Mouse (Mus musculus): Measurements from ENCODE around the gene Otop2. TPM values are rescaled to one million over a fixed set of nuclear protein-coding genes. Genes with fewer than 3 reads are reported as not detected.

Otop2 gene
- polyA plus RNA-seq, 1 experiment = 0.11 TPM

DNA sequence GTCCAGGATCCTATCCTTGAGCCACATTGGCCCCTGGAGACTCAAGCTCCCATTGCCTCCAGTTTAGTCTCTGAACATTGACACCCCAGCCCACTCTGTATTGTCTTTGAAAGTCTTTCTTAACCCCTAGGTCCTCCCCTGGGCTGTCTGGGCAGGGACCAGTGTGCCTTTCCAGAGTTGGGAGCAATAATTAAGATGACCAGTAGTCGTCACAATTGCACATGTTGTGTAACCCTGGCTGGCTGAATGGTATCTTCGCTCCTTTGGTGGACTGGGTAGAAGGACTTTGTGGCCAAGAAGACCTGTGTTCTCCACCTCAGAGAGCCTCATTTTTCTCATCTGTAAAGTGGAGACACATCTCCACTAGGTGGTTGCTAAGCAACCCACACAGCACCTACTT is 7.3 kb downstream of the Otop2 start:
- Histone ChIP-seq H3K4me1 (peaks cover 19% of the 10 kb centered on the region), H3K27me3 (replicated peaks) (peaks cover 95% of the 10 kb centered on the region), H3K36me3 (replicated peaks; ENCODE audit: low read length) (no peaks in the 10 kb centered on the region), H3K4me3 (replicated peaks) (no peak overlapping the region), H3K9me3 (peaks cover 6% of the 10 kb centered on the region; the same call in 1 of the 2 replicates)
- no peak for TF ChIP-seq GATA1 (IDR thresholded peaks at IDR 0.05; ENCODE audit: borderline replicate concordance, low read length)
- TF ChIP-seq FLI1 (IDR thresholded peaks at IDR 0.05; ENCODE audit: low read length) = no peak

GRCm38 (mm10) chr11:115317204-115317603 is 10.2 kb downstream of the Otop2 start:
- TF ChIP-seq GATA1 (IDR thresholded peaks at IDR 0.05; ENCODE audit: borderline replicate concordance, low read length) (no peak), FLI1 (IDR thresholded peaks at IDR 0.05; ENCODE audit: low read length) (no peak)
- H3K27me3 ChIP-seq (replicated peaks) = peaks cover 97% of the 10 kb centered on the region

GRCm38 (mm10) chr11:115318245-115319027 is 11.5 kb downstream of the Otop2 start:
- peaks cover 36% of the 10 kb centered on the region for H3K4me1 ChIP-seq
- H3K4me3 ChIP-seq (replicated peaks) = no peak overlapping the region
- H3K36me3 ChIP-seq (replicated peaks; ENCODE audit: low read length) = no peaks in the 10 kb centered on the region
- H3K27me3 ChIP-seq (replicated peaks) = peaks cover 97% of the 10 kb centered on the region
- H3K9me3 ChIP-seq = peaks cover 6% of the 10 kb centered on the region; the same call in 1 of the 2 replicates
- TF ChIP-seq GATA1 (IDR thresholded peaks at IDR 0.05; ENCODE audit: borderline replicate concordance, low read length) = no peak
- no peak for TF ChIP-seq FLI1 (IDR thresholded peaks at IDR 0.05; ENCODE audit: low read length)

More at GRCm38 (mm10) chr11:115317204-115317603, 10.2 kb downstream of the Otop2 start:
- Histone ChIP-seq H3K4me3 (replicated peaks) (peak overlapping the region; percentile 35), H3K36me3 (replicated peaks; ENCODE audit: low read length) (no peaks in the 10 kb centered on the region), H3K9me3 (peaks cover 6% of the 10 kb centered on the region; the same call in 1 of the 2 replicates), H3K4me1 (peaks cover 33% of the 10 kb centered on the region)

GRCm38 (mm10) chr11:115319704-115320383 is 12.9 kb downstream of the Otop2 start:
- H3K27me3 ChIP-seq (replicated peaks) = peaks cover 100% of the 10 kb centered on the region
- peaks cover 6% of the 10 kb centered on the region; the same call in 1 of the 2 replicates for H3K9me3 ChIP-seq
- peaks cover 38% of the 10 kb centered on the region for H3K4me1 ChIP-seq
- no peaks in the 10 kb centered on the region for H3K36me3 ChIP-seq (replicated peaks; ENCODE audit: low read length)
- no peak overlapping the region for H3K4me3 ChIP-seq (replicated peaks)
- TF ChIP-seq GATA1 (IDR thresholded peaks at IDR 0.05; ENCODE audit: borderline replicate concordance, low read length) (no peak), FLI1 (IDR thresholded peaks at IDR 0.05; ENCODE audit: low read length) (no peak)

- TF ChIP-seq FLI1 (IDR thresholded peaks at IDR 0.05; ENCODE audit: low read length) (no peak), GATA1 (IDR thresholded peaks at IDR 0.05; ENCODE audit: borderline replicate concordance, low read length) (no peak)
- no peaks in the 10 kb centered on the region for H3K36me3 ChIP-seq (replicated peaks; ENCODE audit: low read length)
- H3K4me1 ChIP-seq = peaks cover 38% of the 10 kb centered on the region; the same call in 1 of the 2 replicates
- H3K27me3 ChIP-seq (replicated peaks) = peaks cover 96% of the 10 kb centered on the region
- peaks cover 6% of the 10 kb centered on the region; the same call in 1 of the 2 replicates for H3K9me3 ChIP-seq
- no peak within 1 kb of the TSS for H3K4me3 ChIP-seq (replicated peaks)
Observed at GRCm38 (mm10) chr11:115321906-115322693, 15.1 kb downstream of the Otop2 start, which contains the start of gene Ush1g. Ush1g (minus strand) TSS chr11:115322041.

DNA sequence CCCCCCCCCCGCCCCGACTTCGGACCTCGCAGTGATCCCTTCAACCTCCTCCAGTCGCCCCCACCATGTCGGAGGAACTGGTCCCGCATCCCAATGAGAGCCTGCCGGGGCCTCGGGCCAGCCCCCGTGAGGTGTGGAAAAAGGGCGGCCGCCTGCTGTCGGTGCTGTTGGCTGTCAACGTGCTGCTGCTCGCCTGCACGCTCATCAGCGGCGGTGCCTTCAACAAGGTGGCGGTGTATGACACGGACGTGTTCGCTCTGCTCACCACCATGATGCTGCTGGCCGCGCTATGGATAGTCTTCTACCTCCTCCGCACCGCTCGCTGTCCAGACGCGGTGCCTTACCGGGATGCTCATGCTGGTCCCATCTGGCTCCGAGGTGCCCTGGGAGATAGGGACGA is 16.4 kb downstream of the Otop2 start:
- Histone ChIP-seq H3K36me3 (replicated peaks; ENCODE audit: low read length) (no peaks in the 10 kb centered on the region), H3K4me1 (peaks cover 33% of the 10 kb centered on the region; the same call in 1 of the 2 replicates), H3K27me3 (replicated peaks) (peaks cover 96% of the 10 kb centered on the region), H3K4me3 (replicated peaks) (peak overlapping the region; percentile 44), H3K9me3 (peaks cover 5% of the 10 kb centered on the region; the same call in 1 of the 2 replicates)
- no peak for TF ChIP-seq FLI1 (IDR thresholded peaks at IDR 0.05; ENCODE audit: low read length)
- no peak for TF ChIP-seq GATA1 (IDR thresholded peaks at IDR 0.05; ENCODE audit: borderline replicate concordance, low read length)

GRCm38 (mm10) chr11:115326730-115327129 is 19.8 kb downstream of the Otop2 start:
- Histone ChIP-seq H3K9me3 (no peaks in the 10 kb centered on the region), H3K36me3 (replicated peaks; ENCODE audit: low read length) (no peaks in the 10 kb centered on the region), H3K4me1 (peaks cover 18% of the 10 kb centered on the region; the same call in 1 of the 2 replicates), H3K27me3 (replicated peaks) (peaks cover 95% of the 10 kb centered on the region), H3K4me3 (replicated peaks) (no peak overlapping the region)
- TF ChIP-seq GATA1 (IDR thresholded peaks at IDR 0.05; ENCODE audit: borderline replicate concordance, low read length) (no peak), FLI1 (IDR thresholded peaks at IDR 0.05; ENCODE audit: low read length) (no peak)

DNA sequence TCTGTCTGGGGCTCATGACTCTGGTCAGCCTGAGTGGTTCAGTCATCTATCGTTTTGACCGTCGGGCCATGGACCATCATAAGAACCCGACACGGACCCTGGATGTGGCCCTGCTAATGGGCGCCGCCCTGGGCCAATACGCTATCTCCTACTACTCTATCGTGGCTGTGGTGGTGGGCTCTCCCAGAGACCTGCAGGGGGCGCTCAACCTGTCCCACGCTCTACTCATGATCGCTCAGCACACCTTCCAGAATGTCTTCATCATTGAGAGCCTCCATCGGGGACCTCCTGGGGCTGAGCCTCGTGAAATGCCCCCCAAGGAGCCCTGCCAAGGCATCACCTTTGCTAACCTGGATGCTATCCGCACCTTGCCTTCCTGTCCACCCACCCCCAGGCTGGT is 22.4 kb downstream of the Otop2 start:
- peaks cover 8% of the 10 kb centered on the region; the same call in 1 of the 2 replicates for H3K4me1 ChIP-seq
- H3K4me3 ChIP-seq (replicated peaks) = no peak overlapping the region
- no peaks in the 10 kb centered on the region for H3K9me3 ChIP-seq
- H3K27me3 ChIP-seq (replicated peaks) = peaks cover 95% of the 10 kb centered on the region
- no peaks in the 10 kb centered on the region for H3K36me3 ChIP-seq (replicated peaks; ENCODE audit: low read length)
- TF ChIP-seq FLI1 (IDR thresholded peaks at IDR 0.05; ENCODE audit: low read length) = no peak
- TF ChIP-seq GATA1 (IDR thresholded peaks at IDR 0.05; ENCODE audit: borderline replicate concordance, low read length) = no peak

GRCm38 (mm10) chr11:115334531-115334930 is 27.6 kb downstream of the Otop2 start, which contains the start of gene Otop3:
Otop3 (plus strand) TSS chr11:115334731.
- Histone ChIP-seq H3K4me1 (peaks cover 9% of the 10 kb centered on the region), H3K27me3 (replicated peaks) (peaks cover 96% of the 10 kb centered on the region), H3K4me3 (replicated peaks) (no peak within 1 kb of the TSS), H3K9me3 (no peaks in the 10 kb centered on the region), H3K36me3 (replicated peaks; ENCODE audit: low read length) (no peaks in the 10 kb centered on the region)
- TF ChIP-seq FLI1 (IDR thresholded peaks at IDR 0.05; ENCODE audit: low read length) (no peak), GATA1 (IDR thresholded peaks at IDR 0.05; ENCODE audit: borderline replicate concordance, low read length) (no peak)

All from megakaryocyte, embryonic 14.5 days (primary cell).